In genomic region chr9:29776030-29776429, GRCm38 (mm10) we compare ENCODE assay signal across 18 mouse cellular contexts.
"Had no signal": no experiment of that assay in that cellular context is flagged by ENCODE, and none has a peak within 500 bp of the region (broad histone marks: within the 10 kb centered on the region; RNA-seq: fewer than 3 reads in every experiment).

No protein-coding gene starts in this region.

- H3K4me3 ChIP-seq: midbrain, embryonic 10.5 days; midbrain, embryonic 12.5 days; myocyte; neural tube, embryonic 13.5 days; neural tube, embryonic 15.5 days; stomach, embryonic 15.5 days had no signal

- H3K9ac ChIP-seq: midbrain, embryonic 12.5 days; neural tube, embryonic 13.5 days; neural tube, embryonic 15.5 days; stomach, embryonic 15.5 days had no signal

- H3K4me1 ChIP-seq: stomach, embryonic 15.5 days had no signal

- ATAC-seq: midbrain, embryonic 16.5 days had no signal

- H3K27ac ChIP-seq: midbrain, embryonic 10.5 days; midbrain, embryonic 12.5 days; neural tube, embryonic 13.5 days; neural tube, embryonic 15.5 days; stomach, embryonic 15.5 days; stomach, postnatal 0 days had no signal

- DNase-seq: lung, postnatal 4 days; midbrain, embryonic 14.5 days; retina, postnatal 1 day; right cerebral cortex, adult 18-20 months; right cerebral cortex, postnatal 25 days; right cerebral cortex, postnatal 4 days; spleen, adult 18-20 months; thymus, adult 2 months; thymus, postnatal 25 days; thymus, postnatal 4 days had no signal

- H3K4me2 ChIP-seq: midbrain, embryonic 12.5 days; neural tube, embryonic 13.5 days; neural tube, embryonic 15.5 days; stomach, embryonic 15.5 days had no signal

- H3K9me3 ChIP-seq: midbrain, embryonic 10.5 days; midbrain, embryonic 12.5 days; neural tube, embryonic 13.5 days; neural tube, embryonic 15.5 days; stomach, embryonic 15.5 days had no signal

- H3K36me3 ChIP-seq: midbrain, embryonic 10.5 days; midbrain, embryonic 12.5 days; neural tube, embryonic 13.5 days; neural tube, embryonic 15.5 days; stomach, embryonic 15.5 days had no signal

- H3K27me3 ChIP-seq: midbrain, embryonic 12.5 days; neural tube, embryonic 13.5 days; neural tube, embryonic 15.5 days; stomach, embryonic 15.5 days had no signal
